Mouse (Mus musculus) lung, postnatal 0 days (tissue): ENCODE results near the gene Fto.

Source experiments
- CTCF ChIP-seq: IDR thresholded peaks from 2 replicates; pipeline ENCODE4 v1.5.1; 2016; ENCODE audit warnings: antibody characterized with exemption, mild to moderate bottlenecking
- EP300 ChIP-seq: IDR thresholded peaks from 2 replicates; pipeline ENCODE4 v1.6.1; 2016; ENCODE audit warnings: antibody characterized with exemption, mild to moderate bottlenecking, control low read depth

GRCm38 (mm10) chr8:91312835-91313832 lies at the start of gene Fto, which contains the start of gene Rpgrip1l:
- TF ChIP-seq EP300, result no peak
- TF ChIP-seq CTCF, result no peak
